Mouse (Mus musculus) MEL (cell line): ENCODE data around the gene Nupr1l. TPM values are rescaled to one million over a fixed set of nuclear protein-coding genes. Genes with fewer than 3 reads are reported as not detected.
A peak's percentile ranks its signal among the peaks of the same experiment; 100 is the strongest.

Source experiments
- DNase-seq: peaks from one replicate; pipeline ENCODE4 v3.0.0; 2011; ENCODE audit warnings: low read depth, low spot score
- H3K27ac ChIP-seq: 2 replicates; pipeline ENCODE4 v1.5.1; 2012; ENCODE audit warnings: low read depth, mild to moderate bottlenecking, control low read depth, low read length, moderate library complexity; ENCODE audit not compliant: control insufficient read depth
- H3K27me3 ChIP-seq, 2 experiments: fragments of 150-350 bp in 1 of 2; sonication (generic) in 1 of 2; 2 replicates each; pipeline ENCODE4 v1.6.1; 2012; ENCODE audit warnings: low read length in 2 of 2, mild to moderate bottlenecking in 2 of 2, improper control_type of control experiment in 1 of 2, moderate library complexity in 1 of 2; ENCODE audit not compliant: insufficient read depth in 2 of 2, control insufficient read depth in 1 of 2
- H3K36me3 ChIP-seq, 2 experiments: 2 replicates each; pipeline ENCODE4 v1.6.1; 2012 to 2014; ENCODE audit warnings: low read length in 2 of 2, improper control_type of control experiment in 1 of 2, inconsistent platforms in 1 of 2, mild to moderate bottlenecking in 1 of 2; ENCODE audit not compliant: insufficient read depth in 2 of 2, control insufficient read depth in 1 of 2
- H3K4me1 ChIP-seq, 2 experiments: fragments of 150-350 bp in 1 of 2; sonication (generic) in 1 of 2; 2 replicates each; pipeline ENCODE4 v1.6.1; 2012; ENCODE audit warnings: low read length in 2 of 2, improper control_type of control experiment in 1 of 2, mild to moderate bottlenecking in 1 of 2; ENCODE audit not compliant: insufficient read depth in 2 of 2, control insufficient read depth in 1 of 2
- H3K4me3 ChIP-seq, 2 experiments: fragments of 150-350 bp in 1 of 2; sonication (generic) in 1 of 2; 2 replicates each; pipeline ENCODE4 v1.5.1; 2012; ENCODE audit warnings: low read depth in 2 of 2, low read length in 2 of 2, mild to moderate bottlenecking in 2 of 2, moderate library complexity in 2 of 2, control low read depth in 1 of 2, improper control_type of control experiment in 1 of 2; ENCODE audit not compliant: control insufficient read depth in 1 of 2, insufficient read depth in 1 of 2
- H3K79me2 ChIP-seq: 2 replicates; pipeline ENCODE4 v1.6.1; 2012; ENCODE audit warnings: mild to moderate bottlenecking, low read length, moderate library complexity; ENCODE audit not compliant: control insufficient read depth, poor library complexity, insufficient read depth
- H3K9ac ChIP-seq: 2 replicates; pipeline ENCODE4 v1.6.1; 2012; ENCODE audit warnings: low read depth, mild to moderate bottlenecking, control low read depth, low read length, moderate library complexity; ENCODE audit not compliant: control insufficient read depth, poor library complexity, severe bottlenecking
- H3K9me3 ChIP-seq: fragments of 150-350 bp; sonication (generic); replicated peaks from 2 replicates; pipeline ENCODE4 v1.6.1; 2012; ENCODE audit warnings: mild to moderate bottlenecking, low read length, improper control_type of control experiment, moderate library complexity; ENCODE audit not compliant: insufficient read depth
- BHLHE40 ChIP-seq: IDR thresholded peaks from 2 replicates; pipeline ENCODE4 v1.6.1; 2012; ENCODE audit warnings: low read depth, mild to moderate bottlenecking, inconsistent platforms, low read length, improper control_type of control experiment, borderline replicate concordance
- CHD1 ChIP-seq: IDR thresholded peaks from 2 replicates; pipeline ENCODE4 v1.6.1; 2012; ENCODE audit warnings: low read depth, mild to moderate bottlenecking, inconsistent platforms, low read length, improper control_type of control experiment
- CTCF ChIP-seq, 3 experiments: IDR thresholded peaks in 2 of 3; conservative IDR thresholded peaks in 1 of 3; 2 replicates each; pipeline ENCODE4 v1.5.1; 2011 to 2012; ENCODE audit warnings: low read length in 3 of 3, low read depth in 2 of 3, mild to moderate bottlenecking in 2 of 3, improper control_type of control experiment in 1 of 3, inconsistent platforms in 1 of 3, mixed read lengths in 1 of 3, moderate library complexity in 1 of 3; ENCODE audit not compliant: control insufficient read depth in 1 of 3, insufficient read depth in 1 of 3, poor library complexity in 1 of 3, severe bottlenecking in 1 of 3
- E2F4 ChIP-seq: IDR thresholded peaks from 2 replicates; pipeline ENCODE4 v1.6.1; 2011; ENCODE audit warnings: low read depth, low read length, improper control_type of control experiment, borderline replicate concordance
- ELF1 ChIP-seq: IDR thresholded peaks from 2 replicates; pipeline ENCODE4 v1.6.1; 2014; ENCODE audit warnings: low read depth, mild to moderate bottlenecking, inconsistent platforms, low read length, improper control_type of control experiment, moderate library complexity
- EP300 ChIP-seq, 2 experiments: IDR thresholded peaks; 2 replicates each; pipeline ENCODE4 v1.6.1; 2011; ENCODE audit warnings: improper control_type of control experiment in 2 of 2, low read length in 2 of 2, low read depth in 1 of 2, mild to moderate bottlenecking in 1 of 2
- ETS1 ChIP-seq: IDR thresholded peaks from 2 replicates; pipeline ENCODE4 v1.6.1; 2012; ENCODE audit warnings: low read depth, mild to moderate bottlenecking, inconsistent platforms, low read length, improper control_type of control experiment, moderate library complexity
- GABPA ChIP-seq: IDR thresholded peaks from 2 replicates; pipeline ENCODE4 v1.6.1; 2012; ENCODE audit warnings: low read depth, mild to moderate bottlenecking, inconsistent platforms, low read length, improper control_type of control experiment, moderate library complexity
- GATA1 ChIP-seq: IDR thresholded peaks from 2 replicates; pipeline ENCODE4 v1.6.1; 2011; ENCODE audit warnings: low read depth, low read length, improper control_type of control experiment
- HCFC1 ChIP-seq: IDR thresholded peaks from 2 replicates; pipeline ENCODE4 v1.6.1; 2012; ENCODE audit warnings: low read depth, mild to moderate bottlenecking, inconsistent platforms, low read length, improper control_type of control experiment, moderate library complexity
- JUND ChIP-seq: IDR thresholded peaks from 2 replicates; pipeline ENCODE4 v1.6.1; 2011; ENCODE audit warnings: low read depth, mild to moderate bottlenecking, improper control_type of control experiment, low read length
- KAT2A ChIP-seq: conservative IDR thresholded peaks from 2 replicates; pipeline ENCODE4 v1.6.1; 2012; ENCODE audit warnings: low read depth, low read length, improper control_type of control experiment, inconsistent platforms
- MAFK ChIP-seq: IDR thresholded peaks from 2 replicates; pipeline ENCODE4 v1.6.1; 2011; ENCODE audit warnings: low read depth, mild to moderate bottlenecking, low read length, improper control_type of control experiment, borderline replicate concordance
- MAX ChIP-seq: IDR thresholded peaks from 2 replicates; pipeline ENCODE4 v1.6.1; 2011; ENCODE audit warnings: low read length, improper control_type of control experiment
- MAZ ChIP-seq: IDR thresholded peaks from 2 replicates; pipeline ENCODE4 v1.6.1; 2012; ENCODE audit warnings: low read depth, mild to moderate bottlenecking, inconsistent platforms, low read length, improper control_type of control experiment
- MEF2A ChIP-seq: IDR thresholded peaks from 2 replicates; pipeline ENCODE4 v1.6.1; 2014; ENCODE audit warnings: low read depth, mild to moderate bottlenecking, inconsistent platforms, low read length, improper control_type of control experiment; ENCODE audit not compliant: poor library complexity, insufficient replicate concordance, severe bottlenecking; ENCODE audit errors: extremely low read depth
- MXI1 ChIP-seq: IDR thresholded peaks from 2 replicates; pipeline ENCODE4 v1.6.1; 2011; ENCODE audit warnings: mild to moderate bottlenecking, low read depth, low read length, improper control_type of control experiment
- MYB ChIP-seq: IDR thresholded peaks from 2 replicates; pipeline ENCODE4 v1.6.1; 2011; ENCODE audit warnings: mild to moderate bottlenecking, low read depth, low read length, improper control_type of control experiment
- NELFE ChIP-seq: IDR thresholded peaks from 2 replicates; pipeline ENCODE4 v1.6.1; 2011; ENCODE audit warnings: low read depth, low read length, improper control_type of control experiment
- NRF1 ChIP-seq: IDR thresholded peaks from 2 replicates; pipeline ENCODE4 v1.6.1; 2014; ENCODE audit warnings: low read depth, mild to moderate bottlenecking, inconsistent platforms, low read length, improper control_type of control experiment, moderate library complexity; ENCODE audit not compliant: poor library complexity, insufficient read depth, severe bottlenecking
- POLR2AphosphoS2 ChIP-seq: IDR thresholded peaks from 2 replicates; pipeline ENCODE4 v1.6.1; 2011; ENCODE audit warnings: low read length, improper control_type of control experiment
- POLR2AphosphoS5 ChIP-seq: IDR thresholded peaks from 2 replicates; pipeline ENCODE4 v1.6.1; 2012; ENCODE audit warnings: low read depth, borderline replicate concordance, mild to moderate bottlenecking, inconsistent platforms, low read length, moderate library complexity, mixed read lengths
- RAD21 ChIP-seq: IDR thresholded peaks from 2 replicates; pipeline ENCODE4 v1.6.1; 2011; ENCODE audit warnings: mild to moderate bottlenecking, low read depth, low read length, improper control_type of control experiment
- RCOR1 ChIP-seq: IDR thresholded peaks from 2 replicates; pipeline ENCODE4 v1.6.1; 2012; ENCODE audit warnings: low read depth, mild to moderate bottlenecking, inconsistent platforms, low read length, improper control_type of control experiment
- SIN3A ChIP-seq: IDR thresholded peaks from 2 replicates; pipeline ENCODE4 v1.6.1; 2012; ENCODE audit warnings: low read length, improper control_type of control experiment, inconsistent platforms
- SMC3 ChIP-seq: IDR thresholded peaks from 2 replicates; pipeline ENCODE4 v1.6.1; 2011; ENCODE audit warnings: low read depth, low read length, improper control_type of control experiment
- TAL1 ChIP-seq: IDR thresholded peaks from 2 replicates; pipeline ENCODE4 v1.6.1; 2012; ENCODE audit warnings: mild to moderate bottlenecking, inconsistent platforms, low read length, moderate library complexity, mixed read lengths
- TBP ChIP-seq: IDR thresholded peaks from 2 replicates; pipeline ENCODE4 v1.8.0; 2011; ENCODE audit warnings: low read depth, low read length, improper control_type of control experiment
- TCF12 ChIP-seq: IDR thresholded peaks from 2 replicates; pipeline ENCODE4 v1.6.1; 2014; ENCODE audit warnings: low read depth, mild to moderate bottlenecking, inconsistent platforms, low read length, improper control_type of control experiment, moderate library complexity
- USF1 ChIP-seq: IDR thresholded peaks from 2 replicates; pipeline ENCODE4 v1.6.1; 2014; ENCODE audit warnings: low read depth, mild to moderate bottlenecking, inconsistent platforms, low read length, improper control_type of control experiment, moderate library complexity
- USF2 ChIP-seq, 2 experiments: IDR thresholded peaks; 2 replicates each; pipeline ENCODE4 v1.6.1; 2011 to 2012; ENCODE audit warnings: improper control_type of control experiment in 2 of 2, low read length in 2 of 2, borderline replicate concordance in 1 of 2, inconsistent platforms in 1 of 2, low read depth in 1 of 2, mild to moderate bottlenecking in 1 of 2; ENCODE audit not compliant: insufficient read depth in 1 of 2
- ZC3H11A ChIP-seq: IDR thresholded peaks from 2 replicates; pipeline ENCODE4 v1.6.1; 2012; ENCODE audit warnings: low read depth, mild to moderate bottlenecking, inconsistent platforms, low read length, improper control_type of control experiment
- ZKSCAN1 ChIP-seq: IDR thresholded peaks from 2 replicates; pipeline ENCODE4 v1.6.1; 2012; ENCODE audit warnings: low read depth, mild to moderate bottlenecking, inconsistent platforms, low read length, improper control_type of control experiment, moderate library complexity
- ZMIZ1 ChIP-seq: IDR thresholded peaks from 2 replicates; pipeline ENCODE4 v1.6.1; 2012; ENCODE audit warnings: low read depth, mild to moderate bottlenecking, inconsistent platforms, low read length, improper control_type of control experiment, moderate library complexity
- ZNF384 ChIP-seq: IDR thresholded peaks from 2 replicates; pipeline ENCODE4 v1.6.1; 2012; ENCODE audit warnings: low read depth, mild to moderate bottlenecking, inconsistent platforms, low read length, improper control_type of control experiment
- polyA plus RNA-seq, 2 experiments: library from polyadenylated mRNA; stranded (reverse) in 1 of 2; unstranded in 1 of 2; fragments of >175 nt in 1 of 2; fragments of >200 nt in 1 of 2; gene quantifications; 2 replicates each; pipeline versions ENCODE4 v1.2.1 to v1.2.4; 2012; ENCODE audit warnings: low replicate concordance in 2 of 2, low read depth in 1 of 2; ENCODE audit not compliant: insufficient read length in 2 of 2, insufficient read depth in 1 of 2, missing spikeins in 1 of 2
- total RNA-seq: library from RNA; depleted of rRNA; stranded (reverse); fragments of 300-350 nt; gene quantifications from 2 replicates; pipeline ENCODE4 v1.2.3, GENCODE M21; 2012; rRNA removed

Gene Nupr1l
- total RNA-seq (0.59 and 1.2 TPM in 2 replicates), polyA plus RNA-seq (under 1 TPM in 1 of 2 experiments, not detected in 1; 0.88 TPM)

GRCm38 (mm10) chr5:129908242-129908965, at the start of gene Nupr1l:
TSS of gene Nupr1l (plus strand) at chr5:129908540.
- H3K4me3 ChIP-seq: peak within 1 kb of the TSS; percentile 78 to 89
- H3K79me2 ChIP-seq: peaks cover 3% of the 10 kb centered on the region; the same call in 1 of the 2 replicates
- H3K9me3 ChIP-seq: no peaks in the 10 kb centered on the region
- H3K36me3 ChIP-seq: peaks cover 0 to 12% of the 10 kb centered on the region in 2 experiments; a peak in 2 of 4 replicates
- no peaks in the 10 kb centered on the region for H3K27me3 ChIP-seq
- H3K4me1 ChIP-seq: peaks cover 0 to 9% of the 10 kb centered on the region in 2 experiments; a peak in 3 of 4 replicates
- no peak within 1 kb of the TSS for H3K27ac ChIP-seq
- peak; percentile 90 for DNase-seq
- peak within 1 kb of the TSS; percentile 80 for H3K9ac ChIP-seq
- no peak for TF ChIP-seq MAZ
- TF ChIP-seq KAT2A: no peak
- no peak for TF ChIP-seq ELF1
- no peak for TF ChIP-seq USF2 (IDR thresholded peaks at IDR 0.05; ENCODE audit: borderline replicate concordance in 1 of 2, insufficient read depth in 1 of 2, low read depth in 1 of 2, low read length in 2 of 2)
- TF ChIP-seq SMC3: no peak
- TF ChIP-seq EP300 (IDR thresholded peaks at IDR 0.05; ENCODE audit: low read depth in 1 of 2, low read length in 2 of 2): no peak
- TF ChIP-seq NELFE: peak; percentile 61
- peak; percentile 61; the same call in 1 of the 2 replicates for TF ChIP-seq POLR2AphosphoS2
- TF ChIP-seq CTCF (IDR thresholded peaks at IDR 0.05 in 2 of 3, conservative IDR thresholded peaks at IDR 0.05 in 1 of 3; ENCODE audit: control insufficient read depth in 1 of 3, insufficient read depth in 1 of 3, low read depth in 2 of 3, low read length in 3 of 3, poor library complexity in 1 of 3, severe bottlenecking in 1 of 3): no peak
- no peak for TF ChIP-seq MYB
- no peak for TF ChIP-seq RCOR1
- 0 out of 2 replicates have a peak, but pooled peaks have one; percentile 16 for TF ChIP-seq MAX
- TF ChIP-seq NRF1: peak; percentile 25; the same call in 1 of the 2 replicates
- TF ChIP-seq ETS1: no peak
- TF ChIP-seq RAD21: no peak
- TF ChIP-seq HCFC1: peak; percentile 47; the same call in 1 of the 2 replicates
- no peak for TF ChIP-seq MEF2A
- no peak for TF ChIP-seq E2F4
- no peak for TF ChIP-seq GABPA
- no peak for TF ChIP-seq CHD1
- TF ChIP-seq ZNF384: no peak
- TF ChIP-seq SIN3A: peak; percentile 36
- TF ChIP-seq ZMIZ1: no peak
- TF ChIP-seq POLR2AphosphoS5: no peak
- no peak for TF ChIP-seq TAL1
- TF ChIP-seq MXI1: peak; percentile 32
- TF ChIP-seq USF1: no peak
- TF ChIP-seq TBP: no peak
- 0 out of 2 replicates have a peak, but pooled peaks have one; percentile 18 for TF ChIP-seq TCF12
- no peak for TF ChIP-seq ZKSCAN1
- no peak for TF ChIP-seq JUND
- TF ChIP-seq BHLHE40: no peak
- no peak for TF ChIP-seq GATA1
- no peak for TF ChIP-seq ZC3H11A
- no peak for TF ChIP-seq MAFK
